Mouse (Mus musculus): Measurements from ENCODE around the gene Tmod3. TPM values are rescaled to one million over a fixed set of nuclear protein-coding genes. Genes with fewer than 3 reads are reported as not detected.
A peak's percentile ranks its signal among the peaks of the same experiment; 100 is the strongest.
"Not testable (repeated sequence)": the region's sequence is repeated elsewhere in the genome, so short reads cannot be mapped to it uniquely, and the experiment has no call there.

Tmod3 gene
- total RNA-seq, 2 experiments from 2014 or later: 38.7 to 42.6 TPM

GRCm38 (mm10) chr9:75511236-75511939 lies 48.1 kb downstream of the Tmod3 start:
- DNase-seq (ENCODE audit: extremely low spot score in 1 of 2, low spot score in 1 of 2): no peak

- no peak for DNase-seq (ENCODE audit: extremely low spot score in 1 of 2, low spot score in 1 of 2)
Measured at GRCm38 (mm10) chr9:75504311-75504710, 55.1 kb downstream of the Tmod3 start.

DNA sequence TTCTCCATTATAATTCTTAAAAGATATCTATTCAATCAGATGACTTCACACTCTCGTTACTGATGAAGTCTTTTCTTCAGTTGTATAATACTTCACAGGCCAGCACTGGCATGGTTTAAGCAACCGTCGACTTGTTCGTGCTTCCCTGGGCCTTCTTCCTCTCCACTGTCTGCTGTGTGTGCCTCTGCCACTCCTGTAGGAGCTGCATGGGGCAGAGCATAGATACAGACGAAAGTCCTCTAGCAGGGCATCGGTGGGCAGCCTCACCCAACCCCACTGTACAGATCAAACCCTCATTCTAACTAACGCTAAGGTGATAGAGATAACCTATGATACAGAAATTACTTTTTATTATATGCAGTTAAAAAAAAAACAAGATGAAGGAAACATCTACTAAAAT lies 60.9 kb downstream of the Tmod3 start:
- no peak for DNase-seq (ENCODE audit: extremely low spot score in 1 of 2, low spot score in 1 of 2)

DNA sequence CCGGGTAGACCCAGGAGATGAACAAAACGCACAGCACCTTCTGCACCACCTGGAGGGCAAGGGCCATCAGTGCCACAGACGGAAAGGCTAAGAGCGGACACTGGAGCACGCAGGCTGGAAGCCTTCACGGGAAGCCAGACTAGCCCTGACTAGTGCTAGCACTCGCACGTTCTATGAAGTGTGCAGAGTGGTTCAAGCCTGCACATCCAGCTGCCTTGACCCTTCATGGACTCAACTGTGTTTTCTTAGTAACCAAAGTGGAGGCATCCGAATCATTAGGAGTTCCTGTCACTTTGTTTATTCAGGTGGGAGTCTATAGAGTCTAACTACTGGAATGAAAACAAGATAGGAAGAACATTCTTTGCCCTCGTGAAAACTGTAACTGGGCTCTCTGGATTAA lies 63.5 kb downstream of the Tmod3 start:
- DNase-seq (ENCODE audit: extremely low spot score in 1 of 2, low spot score in 1 of 2): no peak

DNA sequence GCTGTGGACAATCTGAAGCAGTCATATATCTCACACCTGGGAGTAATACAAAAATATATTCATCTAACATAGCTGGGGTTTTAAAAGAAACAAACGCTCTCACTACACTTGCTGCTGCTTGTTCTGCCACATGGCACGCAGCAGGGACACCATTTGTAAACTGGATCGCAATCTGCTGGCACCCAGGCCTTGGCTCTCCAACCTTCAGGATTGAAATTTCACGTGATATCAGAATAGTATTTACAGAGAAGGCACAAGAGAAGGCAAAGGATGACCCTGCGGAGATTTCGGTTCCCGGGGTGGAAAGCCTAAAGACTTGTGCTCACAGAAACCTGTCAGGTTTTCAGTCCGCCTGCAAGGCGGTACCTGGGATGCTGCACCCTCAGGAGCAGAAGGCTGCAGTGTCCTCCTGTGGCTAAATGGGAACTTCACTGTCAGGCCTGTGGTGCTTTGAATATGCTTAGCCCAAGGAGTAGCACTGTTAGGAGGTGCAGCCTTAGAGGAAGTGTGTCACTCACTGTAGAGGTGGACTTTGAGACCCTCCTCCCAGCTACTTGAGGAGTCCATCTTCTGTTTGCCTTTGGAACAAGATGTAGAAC lies 65.0 kb downstream of the Tmod3 start:
- peak; percentile 31 for DNase-seq (ENCODE audit: extremely low spot score in 1 of 2, low spot score in 1 of 2)

GRCm38 (mm10) chr9:75488255-75488654 lies 71.2 kb downstream of the Tmod3 start:
- DNase-seq (ENCODE audit: extremely low spot score in 1 of 2, low spot score in 1 of 2): not testable (repeated sequence)

DNA sequence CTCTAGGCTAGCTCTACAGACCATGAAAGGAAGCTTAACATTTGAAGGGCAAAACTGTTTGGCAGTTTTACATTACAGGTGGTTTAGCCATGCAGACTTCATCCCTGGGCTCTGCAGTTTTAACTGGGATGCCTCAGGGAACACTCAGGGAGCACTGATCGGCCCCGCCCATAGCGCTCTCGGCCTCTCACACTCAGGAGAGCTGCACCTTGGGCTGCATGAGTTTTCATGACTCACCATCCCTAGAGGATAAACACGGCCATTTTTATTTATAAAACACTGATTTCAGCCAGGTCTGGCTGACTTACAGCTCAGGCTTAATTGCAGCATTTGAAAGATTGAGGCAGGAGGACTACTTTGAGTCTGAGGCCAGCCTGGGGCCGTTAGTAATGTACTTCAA lies 74.2 kb downstream of the Tmod3 start:
- no peak for DNase-seq (ENCODE audit: extremely low spot score in 1 of 2, low spot score in 1 of 2)

GRCm38 (mm10) chr9:75480536-75481075 lies 78.9 kb downstream of the Tmod3 start:
- DNase-seq (ENCODE audit: extremely low spot score in 1 of 2, low spot score in 1 of 2): no peak

DNA sequence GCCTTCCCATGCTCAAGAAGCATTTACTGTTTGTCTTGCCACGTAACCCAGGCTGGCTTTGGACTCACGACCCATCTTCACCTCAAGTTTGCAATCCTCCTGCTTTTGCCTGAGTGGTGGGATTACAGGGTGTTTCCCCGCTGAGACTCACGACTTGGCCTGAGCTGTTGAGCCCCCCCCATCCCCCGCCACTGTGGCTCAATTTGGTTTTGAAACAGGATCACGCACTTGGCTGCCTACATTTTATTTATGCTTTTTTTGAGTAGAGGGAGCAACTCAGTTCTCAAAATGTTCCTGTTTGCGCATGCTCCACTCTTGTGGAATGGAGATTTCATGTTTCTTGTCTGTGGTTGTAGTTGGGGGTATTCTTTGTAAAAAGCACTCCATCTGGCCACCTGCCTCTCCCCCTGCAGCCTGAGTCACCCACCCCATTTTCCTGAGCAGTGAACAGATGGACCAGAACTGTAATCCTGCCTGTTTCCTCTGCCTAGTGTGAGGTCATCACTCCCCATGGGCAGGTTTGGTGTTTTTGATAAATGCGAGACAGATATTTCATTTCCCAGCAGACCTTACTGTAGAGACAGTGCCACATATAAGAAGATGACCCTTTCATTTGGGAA lies 80.2 kb downstream of the Tmod3 start:
- DNase-seq (ENCODE audit: extremely low spot score in 1 of 2, low spot score in 1 of 2): no peak

DNA sequence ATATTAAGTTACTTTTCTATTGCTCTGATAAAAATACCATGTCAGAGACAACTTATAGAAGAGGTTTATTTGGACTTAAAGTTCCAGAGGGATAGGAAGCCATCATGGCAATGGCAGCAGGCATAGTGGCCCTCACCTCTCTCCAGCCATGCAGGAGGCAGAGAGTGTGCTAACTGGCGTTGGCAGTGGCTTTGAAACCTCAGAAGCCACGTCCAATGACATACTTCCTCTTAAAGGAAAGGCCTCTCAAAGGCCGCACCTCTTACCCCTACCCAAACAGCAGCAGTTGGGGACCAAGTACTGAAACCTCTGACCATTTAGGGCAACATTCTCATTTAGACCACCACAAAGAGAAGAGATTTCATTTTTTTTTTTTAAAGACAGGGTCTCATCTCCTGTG lies 82.2 kb downstream of the Tmod3 start:
- DNase-seq (ENCODE audit: extremely low spot score in 1 of 2, low spot score in 1 of 2): no peak

- DNase-seq (ENCODE audit: extremely low spot score in 1 of 2, low spot score in 1 of 2): no peak
Measured at GRCm38 (mm10) chr9:75468297-75468696, 91.2 kb downstream of the Tmod3 start.

DNA sequence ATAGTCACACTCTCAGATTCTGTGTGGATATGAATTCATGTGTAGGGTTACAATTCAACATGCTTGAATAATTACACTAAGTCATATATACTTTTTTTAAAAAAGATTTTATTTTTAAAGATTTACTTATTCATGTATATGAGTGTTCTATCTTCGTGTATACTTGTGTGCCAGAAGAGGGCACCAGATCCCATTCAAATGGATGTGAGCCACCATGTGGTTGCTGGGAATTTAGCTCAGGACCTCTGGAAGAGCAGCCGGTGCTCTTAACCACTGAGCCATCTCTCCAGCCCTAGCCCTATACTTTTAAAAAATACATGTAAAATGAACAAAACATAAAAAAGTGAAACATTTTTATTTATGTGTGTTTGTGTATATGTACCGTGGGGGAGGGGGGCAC lies 91.9 kb downstream of the Tmod3 start:
- DNase-seq (ENCODE audit: extremely low spot score in 1 of 2, low spot score in 1 of 2): no peak

- no peak for DNase-seq (ENCODE audit: extremely low spot score in 1 of 2, low spot score in 1 of 2)
Measured at GRCm38 (mm10) chr9:75466641-75467040, 92.8 kb downstream of the Tmod3 start.

GRCm38 (mm10) chr9:75465856-75466255 lies 93.6 kb downstream of the Tmod3 start:
- DNase-seq (ENCODE audit: extremely low spot score in 1 of 2, low spot score in 1 of 2): no peak

DNA sequence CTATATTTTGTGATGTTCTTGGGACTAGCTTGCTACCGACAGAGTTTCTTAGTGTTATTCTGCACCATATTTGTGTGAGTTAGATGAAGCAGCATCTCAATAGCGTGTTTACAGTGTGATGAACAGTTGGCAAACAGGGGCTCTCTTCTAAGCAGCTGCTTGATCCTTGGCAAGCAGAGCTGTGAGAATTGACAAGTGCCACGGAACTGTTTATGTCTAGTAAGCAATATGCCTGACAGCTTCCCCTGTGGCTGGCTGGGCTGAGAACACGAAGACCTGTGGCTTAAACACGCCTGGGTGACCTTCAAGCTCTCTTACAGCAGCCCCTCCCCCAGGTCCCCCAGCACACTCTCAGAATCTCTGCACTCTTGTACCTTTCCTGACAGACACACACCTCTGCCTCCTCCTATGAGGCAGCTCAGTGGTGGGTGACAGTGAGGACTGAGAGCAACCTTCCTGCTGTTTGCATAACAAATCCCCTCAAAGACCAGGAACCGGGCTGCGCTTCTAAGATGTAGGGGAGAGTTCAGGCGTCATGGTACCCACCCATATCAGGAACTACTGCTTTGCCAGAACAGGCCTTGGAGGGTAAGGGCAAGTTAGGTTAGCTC lies 96.3 kb downstream of the Tmod3 start:
- DNase-seq (ENCODE audit: extremely low spot score in 1 of 2, low spot score in 1 of 2): peak in 1 of 2 experiments; percentile 16

DNA sequence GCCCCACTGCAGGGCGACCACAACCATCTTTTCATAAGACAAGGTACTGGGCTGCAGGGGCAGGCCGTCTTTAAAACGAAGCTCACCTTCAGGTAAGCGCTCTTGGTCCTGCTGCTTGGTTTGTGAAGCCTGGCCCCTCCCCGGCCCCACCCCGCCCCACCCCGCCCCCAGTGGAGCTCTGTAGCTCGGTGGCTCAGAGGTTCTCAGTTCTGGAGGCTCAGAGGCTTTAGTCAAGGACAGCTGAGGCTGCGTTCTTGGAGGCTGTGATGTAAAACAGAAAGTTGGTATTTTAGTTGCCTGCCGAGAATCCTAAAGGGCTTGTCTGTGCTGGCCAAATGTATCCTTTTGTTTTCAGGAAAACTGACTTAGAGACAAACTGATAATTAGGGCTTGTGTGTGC lies 103.8 kb downstream of the Tmod3 start:
- no peak for DNase-seq (ENCODE audit: extremely low spot score in 1 of 2, low spot score in 1 of 2)

DNA sequence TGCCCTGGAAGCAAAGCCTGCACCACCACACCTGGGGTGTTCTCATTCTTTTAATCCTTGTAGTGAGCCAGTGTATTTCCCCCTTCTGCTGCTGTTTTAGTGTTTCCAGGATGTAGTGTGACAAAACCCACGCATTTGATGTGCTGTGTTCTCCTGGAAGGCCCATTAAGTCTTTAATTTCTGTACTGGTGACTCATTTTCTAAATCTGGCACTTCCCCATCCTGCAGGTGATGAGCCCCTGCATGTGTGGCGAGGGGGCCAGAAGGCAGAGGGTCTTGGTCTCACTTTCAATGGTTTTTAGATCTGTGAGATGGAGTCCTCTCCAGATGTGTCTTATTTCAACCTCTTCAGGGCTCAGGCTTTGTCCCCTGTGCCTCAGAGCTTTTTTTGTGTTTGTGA lies 105.5 kb downstream of the Tmod3 start:
- DNase-seq (ENCODE audit: extremely low spot score in 1 of 2, low spot score in 1 of 2): no peak

DNA sequence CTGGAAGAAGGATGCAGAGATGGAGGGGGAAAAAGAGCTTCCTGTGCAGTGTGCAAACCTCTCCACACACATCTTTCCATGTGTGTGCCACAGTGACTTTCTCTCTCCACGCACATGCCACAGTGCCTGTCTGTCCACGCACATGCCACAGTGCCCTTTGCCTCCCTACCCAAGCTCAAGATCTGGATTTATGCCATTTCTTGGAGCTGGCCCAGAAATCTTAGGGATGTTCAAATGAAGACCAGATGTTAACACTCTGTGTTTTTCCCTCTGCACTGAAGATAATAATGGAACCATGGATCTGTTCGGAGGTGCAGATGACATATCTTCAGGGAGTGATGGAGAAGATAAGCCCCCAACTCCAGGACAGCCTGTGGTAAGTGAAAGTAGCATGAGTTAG lies 111.4 kb downstream of the Tmod3 start:
- no peak for DNase-seq (ENCODE audit: extremely low spot score in 1 of 2, low spot score in 1 of 2)
